Mouse (Mus musculus): Measurements from ENCODE around the gene Lrrc1. TPM values are rescaled to one million over a fixed set of nuclear protein-coding genes. Genes with fewer than 3 reads are reported as not detected.

Lrrc1 gene
- polyA plus RNA-seq, 1 experiment from 2014 or later: 7.7 TPM

DNA sequence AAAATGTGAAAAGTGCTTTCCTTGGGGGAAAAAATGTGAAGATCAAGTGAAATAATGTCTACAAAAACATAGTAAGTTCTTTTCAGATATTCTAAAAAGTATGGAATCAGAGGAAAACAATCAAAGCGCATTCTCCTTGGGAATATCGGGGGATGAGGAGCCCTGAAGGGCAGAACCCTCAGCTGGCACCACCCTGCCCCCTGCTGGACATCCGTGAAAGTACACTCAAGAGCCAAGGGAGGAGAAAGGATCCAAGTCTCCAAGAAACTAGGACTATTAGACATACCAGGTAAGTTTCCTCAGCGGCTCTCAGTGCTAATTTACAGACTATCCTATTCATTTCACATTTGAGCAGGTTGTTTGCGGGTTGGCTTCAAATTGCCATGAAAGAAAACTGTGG lies 163.1 kb downstream of the Lrrc1 start:
- Histone ChIP-seq H3K9ac (replicated peaks; ENCODE audit: low read depth, low read length) (no peak overlapping the region), H3K4me1 (replicated peaks; ENCODE audit: control insufficient read depth, insufficient read depth, low read length) (no peaks in the 10 kb centered on the region), H3K9me3 (ENCODE audit: control insufficient read depth, low read length) (no peaks in the 10 kb centered on the region), H3K27me3 (replicated peaks; ENCODE audit: control insufficient read depth, insufficient read depth, low read length) (no peaks in the 10 kb centered on the region), H3K27ac (ENCODE audit: low read length) (no peak overlapping the region), H3K36me3 (ENCODE audit: control insufficient read depth, insufficient read depth) (no peaks in the 10 kb centered on the region), H3K4me2 (ENCODE audit: low read length) (no peak overlapping the region), H3K4me3 (replicated peaks; ENCODE audit: low read length) (no peak overlapping the region)
- 16% methylated on average over 5 of the region's 5 CpGs for WGBS
- no peak; the same call in 1 of the 2 replicates for ATAC-seq

Small RNAs within 50 kb of the gene (microRNA-seq; reads per million reads assigned to microRNA genes)
- not detected for gene Gm25250

Other genes starting within 250 kb of the Lrrc1 start
- gene Mlip, start 191.9 kb downstream of the Lrrc1 start, polyA plus RNA-seq (2015; fragmentation: Nextera tagmentation; extraction: Ambion mirVana): 8.0 and 11.6 TPM in 2 replicates
- 0.04 and 0.10 TPM in 2 replicates for gene Klhl31, start 91.6 kb upstream of the Lrrc1 start, polyA plus RNA-seq (2015; fragmentation: Nextera tagmentation; extraction: Ambion mirVana)
- gene Gclc, start 209.7 kb upstream of the Lrrc1 start, polyA plus RNA-seq (2015; fragmentation: Nextera tagmentation; extraction: Ambion mirVana): 16.0 and 17.9 TPM in 2 replicates

All from forebrain, embryonic 16.5 days (tissue).